Mouse (Mus musculus) gastrocnemius, adult 18-20 months (tissue): Measurements from ENCODE around the gene Fpgs. TPM values are rescaled to one million over a fixed set of nuclear protein-coding genes. Genes with fewer than 3 reads are reported as not detected.

Experiments
- DNase-seq: peaks from one replicate; pipeline ENCODE4 v3.0.0; 2021; ENCODE audit warnings: low spot score
- total RNA-seq, 2 experiments: library from RNA; stranded (reverse); gene quantifications; 2 replicates each; pipeline ENCODE4 v1.2.3; 2021

Gene Fpgs
- total RNA-seq, 2 experiments from 2014 or later: 4.8 to 5.4 TPM

- no peak for DNase-seq
These were observed 21.2 kb upstream of the Fpgs start for GRCm38 (mm10) chr2:32724832-32725790.

GRCm38 (mm10) chr2:32724149-32724548, 20.2 kb upstream of the Fpgs start:
- no peak for DNase-seq

GRCm38 (mm10) chr2:32722581-32722980, 18.6 kb upstream of the Fpgs start:
- no peak for DNase-seq

GRCm38 (mm10) chr2:32722046-32722445, 18.1 kb upstream of the Fpgs start:
- no peak for DNase-seq

- DNase-seq: no peak
These were observed 16.8 kb upstream of the Fpgs start, which contains the start of gene Sh2d3c for GRCm38 (mm10) chr2:32720681-32721229. Sh2d3c (plus strand) TSS chr2:32721055.

- DNase-seq: no peak
These were observed 16.1 kb upstream of the Fpgs start for GRCm38 (mm10) chr2:32720053-32720452.

GRCm38 (mm10) chr2:32718761-32719160, 14.8 kb upstream of the Fpgs start:
- DNase-seq: no peak

GRCm38 (mm10) chr2:32714987-32715425, 11.1 kb upstream of the Fpgs start:
- no peak for DNase-seq

- no peak for DNase-seq
These were observed 10.4 kb upstream of the Fpgs start for GRCm38 (mm10) chr2:32714117-32714986.

GRCm38 (mm10) chr2:32712934-32713817, 9.2 kb upstream of the Fpgs start, which contains the start of gene Cdk9:
Cdk9 (minus strand) TSS chr2:32713076.
- peak; percentile 94 for DNase-seq

GRCm38 (mm10) chr2:32712586-32712933, 8.6 kb upstream of the Fpgs start:
- peak; percentile 94 for DNase-seq

GRCm38 (mm10) chr2:32712108-32712551, 8.2 kb upstream of the Fpgs start:
- peak; percentile 66 for DNase-seq

- no peak for DNase-seq
These were observed 7.5 kb upstream of the Fpgs start for GRCm38 (mm10) chr2:32711301-32712056.

GRCm38 (mm10) chr2:32710425-32710824, 6.5 kb upstream of the Fpgs start:
- DNase-seq: no peak

- no peak for DNase-seq
These were observed 5.7 kb upstream of the Fpgs start for GRCm38 (mm10) chr2:32709521-32710137.

- no peak for DNase-seq
These were observed 4.7 kb upstream of the Fpgs start for GRCm38 (mm10) chr2:32708643-32709042.

GRCm38 (mm10) chr2:32706971-32707370, 3.0 kb upstream of the Fpgs start:
- DNase-seq: peak; percentile 32

- DNase-seq: no peak
These were observed 1.1 kb upstream of the Fpgs start for GRCm38 (mm10) chr2:32705018-32705417.

- DNase-seq: no peak
These were observed 899 bp downstream of the Fpgs start for GRCm38 (mm10) chr2:32703046-32703445.
